Mouse (Mus musculus) left cerebral cortex, adult 2 months (tissue): ENCODE data around the gene Pcgf2. TPM values are rescaled to one million over a fixed set of nuclear protein-coding genes. Genes with fewer than 3 reads are reported as not detected.
"Not testable (repeated sequence)": the region's sequence is repeated elsewhere in the genome, so short reads cannot be mapped to it uniquely, and the experiment has no call there.

Source experiments
- DNase-seq, 2 experiments: peaks; one replicate each; pipeline ENCODE4 v3.0.0; 2021 to 2022; ENCODE audit warnings: low spot score in 2 of 2, mixed read lengths in 1 of 2; ENCODE audit errors: extremely low spot score in 1 of 2
- H3K27ac ChIP-seq: fragments of 200-600 bp; 2 replicates; pipeline ENCODE4 v1.8.1; 2022
- H3K4me3 ChIP-seq: fragments of 200-600 bp; 2 replicates; pipeline ENCODE4 v1.8.1; 2022
- CTCF ChIP-seq: fragments of 200-600 bp; IDR thresholded peaks from 2 replicates; pipeline ENCODE4 v1.8.1; 2022; ENCODE audit warnings: antibody characterized with exemption, mild to moderate bottlenecking, moderate library complexity
- intact Hi-C: fragments of 180-260 bp; cut with DNase I; formaldehyde crosslinking; loops from one replicate; pipeline ENCODE4 v1.15.1; 2025
- total RNA-seq, 2 experiments: library from RNA; stranded (reverse); gene quantifications; 2 replicates each; pipeline ENCODE4 v1.2.3; 2021

Gene Pcgf2
- total RNA-seq, 2 experiments from 2014 or later = 36.2 to 39.6 TPM

DNA sequence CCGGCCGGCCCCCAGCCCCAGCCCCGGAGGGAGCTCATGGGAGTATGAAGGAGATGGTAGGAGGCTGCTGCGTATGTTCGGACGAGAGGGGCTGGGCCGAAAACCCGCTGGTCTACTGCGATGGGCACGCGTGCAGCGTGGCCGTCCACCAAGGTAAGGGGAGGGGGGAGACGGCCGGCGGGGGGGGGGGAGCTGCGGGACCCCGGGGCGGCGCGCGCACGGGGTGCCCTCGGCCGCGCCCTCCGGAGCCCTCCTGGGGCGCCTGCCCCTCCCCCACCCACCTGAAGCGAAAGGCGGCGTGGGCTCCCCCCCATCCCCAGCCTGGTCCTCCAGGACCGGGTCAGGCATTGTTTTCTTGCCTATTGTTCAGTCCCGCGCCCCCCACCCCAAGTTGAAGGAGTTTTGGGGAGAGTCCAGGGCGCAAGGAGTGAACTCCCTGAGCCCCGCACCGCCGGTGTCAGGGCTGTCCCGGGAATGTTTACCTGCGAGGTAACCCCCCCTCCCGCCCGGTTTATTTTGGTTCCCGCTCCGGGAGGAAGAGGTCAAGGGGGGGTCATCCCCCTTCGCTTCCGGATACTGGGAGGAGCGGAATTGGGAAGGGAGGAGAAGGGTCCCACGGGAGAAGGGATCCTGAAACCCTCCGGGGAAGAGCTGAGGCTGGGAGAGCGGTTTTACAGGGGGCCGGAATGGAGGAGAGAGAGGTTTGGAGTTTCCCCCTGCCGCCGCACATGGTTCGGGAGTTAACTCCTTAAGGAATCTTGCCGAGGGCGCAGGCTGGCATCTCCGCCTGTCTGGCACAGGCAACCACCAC, 36.6 kb downstream of the Pcgf2 start:
- H3K4me3 ChIP-seq = peak overlapping the region; percentile 75
- no peak for DNase-seq
- no peak for TF ChIP-seq CTCF
- intact Hi-C loops = loop anchor here (5.0 kb wide), 1 partner anchor 34 kb away; no protein-coding TSS in a partner anchor
- H3K27ac ChIP-seq = peak overlapping the region; percentile 84

GRCm38 (mm10) chr11:97662893-97663527, 37.3 kb downstream of the Pcgf2 start, which contains the start of gene Mllt6:
Gene Mllt6 (plus strand): TSS chr11:97663414.
- H3K4me3 ChIP-seq = peak within 1 kb of the TSS; percentile 75
- DNase-seq = peak; percentile 75 to 77
- intact Hi-C loops = loop anchor here (5.0 kb wide), 1 partner anchor 34 kb away; no protein-coding TSS in a partner anchor
- H3K27ac ChIP-seq = peak within 1 kb of the TSS; percentile 84
- TF ChIP-seq CTCF = no peak

GRCm38 (mm10) chr11:97662207-97662892, 37.9 kb downstream of the Pcgf2 start:
- H3K4me3 ChIP-seq = peak overlapping the region; percentile 75
- TF ChIP-seq CTCF = no peak
- H3K27ac ChIP-seq = peak overlapping the region; percentile 58; the same call in 1 of the 2 replicates
- DNase-seq = no peak
- intact Hi-C loops = loop anchor here (5.0 kb wide), 1 partner anchor 35 kb away; no protein-coding TSS in a partner anchor

DNA sequence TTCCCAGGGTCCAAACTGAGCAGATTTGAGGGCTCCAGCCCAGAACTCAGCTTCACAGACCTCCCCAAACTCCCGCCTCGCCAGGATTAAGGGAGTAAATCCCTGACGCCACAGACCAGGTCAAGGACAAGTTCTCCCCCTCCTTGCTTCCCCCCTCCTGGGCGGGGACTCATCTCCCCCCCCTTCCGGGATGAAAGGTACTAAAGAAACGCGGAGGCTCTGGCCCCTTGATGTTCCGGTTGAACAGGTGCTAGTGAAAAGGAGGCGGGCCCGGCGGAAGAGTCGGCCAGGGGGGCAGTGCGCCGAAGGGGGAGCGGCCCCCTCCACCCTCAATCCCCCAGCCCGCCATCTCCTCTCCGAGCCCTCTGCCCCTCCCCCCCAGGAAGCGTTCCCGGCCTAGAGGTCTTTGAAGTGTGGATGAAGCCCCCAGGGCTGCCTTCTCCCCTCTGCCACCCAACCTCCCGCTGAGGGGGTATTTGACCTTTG, 38.6 kb downstream of the Pcgf2 start:
- intact Hi-C loops = loop anchor here (5.0 kb wide), 1 partner anchor 36 kb away; no protein-coding TSS in a partner anchor
- peak overlapping the region; percentile 75 for H3K4me3 ChIP-seq
- no peak for DNase-seq
- peak overlapping the region; percentile 24; the same call in 1 of the 2 replicates for H3K27ac ChIP-seq
- TF ChIP-seq CTCF = no peak

- no peak for TF ChIP-seq CTCF
- H3K27ac ChIP-seq = peak overlapping the region; percentile 76
- intact Hi-C loops = loop anchor here (5.0 kb wide), 1 partner anchor 36 kb away; no protein-coding TSS in a partner anchor
- peak overlapping the region; percentile 84 for H3K4me3 ChIP-seq
- no peak for DNase-seq
These were observed 39.3 kb downstream of the Pcgf2 start for GRCm38 (mm10) chr11:97660734-97661647.

DNA sequence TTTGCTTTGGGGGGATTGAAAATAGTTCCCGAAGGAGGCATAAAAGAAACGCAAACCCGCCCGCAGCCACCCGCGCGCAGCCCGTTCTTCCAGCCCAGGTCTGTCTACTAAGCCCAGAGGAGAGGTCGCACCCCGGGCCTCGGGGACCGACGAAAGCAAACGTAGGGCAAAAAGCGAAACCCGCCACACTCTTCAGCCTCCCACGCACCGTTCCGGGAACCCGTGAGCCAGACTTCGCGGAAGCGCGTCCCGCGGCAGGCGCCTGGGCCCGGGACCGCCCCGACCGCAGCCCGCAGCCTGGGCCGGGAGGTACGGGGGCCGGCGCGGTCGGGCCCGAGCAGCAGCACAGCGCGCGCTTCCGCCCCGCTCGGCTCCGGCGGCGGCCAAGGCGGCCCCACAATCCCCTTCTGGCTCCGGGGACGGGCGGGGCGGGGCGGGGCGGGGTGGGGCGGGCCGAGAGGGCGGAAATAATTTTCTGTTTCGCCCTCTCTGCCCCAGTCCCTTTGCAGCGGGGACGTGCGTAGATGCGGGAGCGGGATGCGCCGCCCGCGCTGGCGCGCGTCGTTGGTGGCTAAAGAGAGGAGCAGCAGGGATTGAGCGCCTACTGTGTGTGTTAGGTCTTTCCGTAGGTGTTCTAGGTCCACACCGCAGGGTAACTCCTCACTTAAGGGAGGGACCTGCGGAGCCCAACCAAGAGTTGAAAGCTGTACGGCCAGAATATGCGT, 40.1 kb downstream of the Pcgf2 start:
- intact Hi-C loops = loop anchor here (5.0 kb wide), 1 partner anchor 37 kb away; no protein-coding TSS in a partner anchor
- TF ChIP-seq CTCF = no peak
- peak; percentile 76 to 78 for DNase-seq
- H3K27ac ChIP-seq = peak overlapping the region; percentile 87
- H3K4me3 ChIP-seq = peak overlapping the region; percentile 84

GRCm38 (mm10) chr11:97659267-97659989, 40.9 kb downstream of the Pcgf2 start:
- intact Hi-C loops = no loop called here
- H3K27ac ChIP-seq = peak overlapping the region; percentile 87
- H3K4me3 ChIP-seq = peak overlapping the region; percentile 84
- no peak for DNase-seq
- TF ChIP-seq CTCF = no peak

GRCm38 (mm10) chr11:97658751-97659266, 41.5 kb downstream of the Pcgf2 start:
- no peak for TF ChIP-seq CTCF
- no peak for DNase-seq
- peak overlapping the region; percentile 84 for H3K4me3 ChIP-seq
- H3K27ac ChIP-seq = no peak overlapping the region
- intact Hi-C loops = no loop called here

DNA sequence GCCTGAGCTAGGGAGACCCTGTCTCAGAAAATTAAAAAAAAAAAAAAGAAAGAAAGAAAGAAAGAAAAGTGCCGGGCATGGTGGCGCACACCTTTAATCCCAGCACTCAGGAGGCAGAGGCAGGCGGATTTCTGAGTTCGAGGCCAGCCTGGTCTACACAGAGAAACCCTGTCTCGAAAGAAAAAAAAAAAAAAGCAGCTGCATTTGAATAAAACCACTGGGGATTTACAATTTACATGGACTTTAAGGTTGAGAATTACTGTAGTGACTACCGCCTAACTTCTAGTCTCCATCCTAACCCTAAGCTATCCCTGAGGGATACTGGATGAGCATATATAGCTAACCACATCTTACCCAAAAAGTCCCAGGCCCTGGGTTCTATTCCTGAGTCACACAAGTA, 42.3 kb downstream of the Pcgf2 start:
- intact Hi-C loops, H3K27ac ChIP-seq, DNase-seq, H3K4me3 ChIP-seq: not testable (repeated sequence)
